ENCODE assay signal across 14 mouse cellular contexts in genomic region chr5:141858406-141859160, GRCm38 (mm10).
DNase-seq lines count a peak whose midpoint lies in the region; ATAC-seq and TF ChIP-seq lines count a peak whose summit lies in the region.
"Had no signal": no experiment of that assay in that cellular context is flagged by ENCODE, and none has a peak within 500 bp of the region (broad histone marks: within the 10 kb centered on the region; RNA-seq: fewer than 3 reads in every experiment).

No protein-coding gene starts in this region.

- no peak overlapping the region for H3K27ac ChIP-seq in limb, embryonic 14.5 days (replicated peaks; ENCODE audit: low read depth, low read length)
- no peak overlapping the region for H3K27ac ChIP-seq in limb, embryonic 10.5 days
- H3K27ac ChIP-seq in intestine, embryonic 15.5 days = peak overlapping the region; percentile 58
- H3K27ac ChIP-seq: hindbrain, embryonic 10.5 days; liver, embryonic 14.5 days had no signal

- CTCF ChIA-PET in Patski (lab: Charles Lee) = interaction anchor here (0.7 kb wide), 1 partner anchor 186 kb away, joined by 3 read pairs; no protein-coding TSS in a partner anchor

- H3K4me2 ChIP-seq in limb, embryonic 14.5 days (replicated peaks; ENCODE audit: low read depth, low read length, severe bottlenecking) = no peak overlapping the region
- no peak overlapping the region for H3K4me2 ChIP-seq in intestine, embryonic 15.5 days (replicated peaks)

- H3K4me1 ChIP-seq in limb, embryonic 14.5 days (ENCODE audit: control insufficient read depth, insufficient read depth, low read length) = peaks cover 5% of the 10 kb centered on the region; the same call in 1 of the 2 replicates
- peaks cover 7% of the 10 kb centered on the region for H3K4me1 ChIP-seq in limb, embryonic 10.5 days
- peaks cover 10% of the 10 kb centered on the region for H3K4me1 ChIP-seq in intestine, embryonic 15.5 days (replicated peaks)
- H3K4me1 ChIP-seq: hindbrain, embryonic 10.5 days had no signal

- TF ChIP-seq POLR2A in limb, embryonic 14.5 days (IDR thresholded peaks at IDR 0.05; ENCODE audit: borderline replicate concordance, extremely low read depth, insufficient read depth, insufficient read length) = no peak

- WGBS in limb, embryonic 14.5 days = 23% methylated on average over 8 of the region's 8 CpGs
- 36% methylated on average over 8 of the region's 8 CpGs for WGBS in limb, embryonic 10.5 days
- 26% methylated on average over 8 of the region's 8 CpGs for WGBS in intestine, embryonic 15.5 days

- no peaks in the 10 kb centered on the region for H3K9me3 ChIP-seq in limb, embryonic 14.5 days (ENCODE audit: control insufficient read depth, low read length)
- H3K9me3 ChIP-seq in limb, embryonic 10.5 days (replicated peaks) = no peaks in the 10 kb centered on the region
- H3K9me3 ChIP-seq in intestine, embryonic 15.5 days = no peaks in the 10 kb centered on the region
- H3K9me3 ChIP-seq: hindbrain, embryonic 10.5 days had no signal

- TF ChIP-seq CTCF in Patski (IDR thresholded peaks at IDR 0.05) = no peak

- peak; percentile 37; the same call in 1 of the 2 replicates for ATAC-seq in limb, embryonic 14.5 days (ENCODE audit: low FRiP score, low read depth)
- ATAC-seq in Patski = peak; percentile 85
- ATAC-seq in intestine, embryonic 15.5 days = peak; percentile 44

- H3K27me3 ChIP-seq in limb, embryonic 14.5 days (ENCODE audit: control insufficient read depth, insufficient read depth, low read length) = no peaks in the 10 kb centered on the region
- H3K27me3 ChIP-seq in limb, embryonic 10.5 days (ENCODE audit: low read depth, poor library complexity, severe bottlenecking) = no peaks in the 10 kb centered on the region
- H3K27me3 ChIP-seq in Patski = no peaks in the 10 kb centered on the region
- H3K27me3 ChIP-seq in intestine, embryonic 15.5 days (replicated peaks) = no peaks in the 10 kb centered on the region

- in situ Hi-C loops in Patski (cut with MboI; ENCODE audit: low pct_unique_long_range_greater_than_20kb) = loop anchor here (5.0 to 10.0 kb wide), 2 partner anchors 474 to 611 kb away; no protein-coding TSS in a partner anchor

- POLR2A ChIA-PET in Patski (lab: Charles Lee) = no interaction called here

- no peaks in the 10 kb centered on the region for H3K36me3 ChIP-seq in limb, embryonic 14.5 days (ENCODE audit: control insufficient read depth, insufficient read depth, low read length)
- no peaks in the 10 kb centered on the region for H3K36me3 ChIP-seq in limb, embryonic 10.5 days
- no peaks in the 10 kb centered on the region for H3K36me3 ChIP-seq in intestine, embryonic 15.5 days
- H3K36me3 ChIP-seq: hindbrain, embryonic 10.5 days had no signal

- peak; percentile 40 for DNase-seq in limb, embryonic 14.5 days (ENCODE audit: low spot score)
- no peak for DNase-seq in limb, embryonic 10.5 days (ENCODE audit: low spot score)
- peak; percentile 98 for DNase-seq in Patski (ENCODE audit: low read depth, low spot score)
- peak; percentile 41 to 55 for DNase-seq in kidney, postnatal 25 days
- no peak for DNase-seq in layer of hippocampus, postnatal 10 days (ENCODE audit: low spot score in 2 of 2)
- no peak for DNase-seq in cerebellum, postnatal 36 days
- DNase-seq: cerebellum, postnatal 14 days; heart, adult 11 months; layer of hippocampus, postnatal 36 days had no signal

- no peak overlapping the region for H3K4me3 ChIP-seq in limb, embryonic 14.5 days (replicated peaks; ENCODE audit: low read length)
- H3K4me3 ChIP-seq in limb, embryonic 10.5 days = no peak overlapping the region
- no peak overlapping the region for H3K4me3 ChIP-seq in intestine, embryonic 15.5 days (replicated peaks)
- H3K4me3 ChIP-seq: erythroblast, embryonic 14.5 days; hindbrain, embryonic 10.5 days; myocyte had no signal

- H3K9ac ChIP-seq in limb, embryonic 14.5 days (ENCODE audit: low read depth, low read length, severe bottlenecking) = no peak overlapping the region
- H3K9ac ChIP-seq in intestine, embryonic 15.5 days = no peak overlapping the region
- H3K9ac ChIP-seq: liver, embryonic 14.5 days had no signal

Comparison
In these comparisons a context has a peak if more than half of its experiments do, and no peak if none do; other contexts are left out.
1. DNase-seq: peak in limb, embryonic 14.5 days (single experiment), Patski (single experiment) and kidney, postnatal 25 days (2 of 2); none in limb, embryonic 10.5 days (single experiment), layer of hippocampus, postnatal 10 days (0 of 2) and cerebellum, postnatal 36 days (0 of 2).
2. Peak in every context shown above with its lines, with median percentiles within 50 percentile points of each other: ATAC-seq.